Mouse (Mus musculus) hindbrain, postnatal 0 days (tissue): ENCODE measurements at regions not wholly inside any gene's neighbourhood (a gene's known extent, or its start where the extent isn't known, plus 50 kb on each side); places are given as distances from the start of the nearest gene placed in this dataset.
A peak's percentile ranks its signal among the peaks of the same experiment; 100 is the strongest.

ENCODE experiments used
- ATAC-seq: fragments of 200-750 bp; cut with Nextera tagmentation; 2 replicates; pipeline ENCODE4 v1.8.0; 2017; ENCODE audit warnings: mild to moderate bottlenecking, moderate TSS enrichment, moderate library complexity
- DNase-seq: peaks from one replicate; pipeline ENCODE4 v3.0.0-alpha.2; 2015; ENCODE audit warnings: low spot score
- H3K27ac ChIP-seq: fragments of 300-500 bp; sonication (generic); 2 replicates; pipeline ENCODE4 v1.5.1; 2014; ENCODE audit warnings: mild to moderate bottlenecking
- H3K27me3 ChIP-seq: fragments of 300-500 bp; sonication (generic); 2 replicates; pipeline ENCODE4 v1.6.1; 2014; ENCODE audit warnings: low read length, mixed read lengths; ENCODE audit not compliant: insufficient read depth
- H3K36me3 ChIP-seq: fragments of 300-500 bp; sonication (generic); 2 replicates; pipeline ENCODE4 v1.6.1; 2014; ENCODE audit warnings: low read length, mixed read lengths; ENCODE audit not compliant: insufficient read depth
- H3K4me1 ChIP-seq: fragments of 300-500 bp; sonication (generic); 2 replicates; pipeline ENCODE4 v1.6.1; 2014; ENCODE audit warnings: antibody characterized with exemption, low read length, mixed read lengths; ENCODE audit not compliant: insufficient read depth
- H3K4me2 ChIP-seq: fragments of 300-500 bp; sonication (generic); 2 replicates; pipeline ENCODE4 v1.6.1; 2014; ENCODE audit warnings: low read depth, mild to moderate bottlenecking, low read length, moderate library complexity, mixed read lengths
- H3K4me3 ChIP-seq: fragments of 300-500 bp; sonication (generic); 2 replicates; pipeline ENCODE4 v1.5.1; 2014; ENCODE audit warnings: low read length
- H3K9ac ChIP-seq: fragments of 300-500 bp; sonication (generic); replicated peaks from 2 replicates; pipeline ENCODE4 v1.6.1; 2014; ENCODE audit warnings: mild to moderate bottlenecking, low read length, moderate library complexity, mixed read lengths
- H3K9me3 ChIP-seq: fragments of 300-500 bp; sonication (generic); 2 replicates; pipeline ENCODE4 v1.6.1; 2016; ENCODE audit warnings: low read length, mixed read lengths
- CTCF ChIP-seq: IDR thresholded peaks from 2 replicates; pipeline ENCODE4 v1.5.1; 2016; ENCODE audit warnings: antibody characterized with exemption, control low read depth, low read depth
- WGBS: fragments of 180-500 bp; shearing (Covaris S2); extraction: QIAGEN DNeasy Blood & Tissue Kit; methylation state at CpG from one replicate; pipeline ENCODE4 v1.1.7; 2014; 5-methylcytosine and 5-hydroxymethylcytosine counted together

GRCm38 (mm10) chr10:99519479-99519878, 240.0 kb downstream of the Csl start:
- Histone ChIP-seq H3K4me1 (no peaks in the 10 kb centered on the region), H3K27ac (no peak overlapping the region), H3K4me3 (no peak overlapping the region), H3K27me3 (no peaks in the 10 kb centered on the region), H3K9ac (no peak overlapping the region), H3K36me3 (no peaks in the 10 kb centered on the region), H3K4me2 (no peak overlapping the region), H3K9me3 (no peaks in the 10 kb centered on the region)
- WGBS = 30% methylated on average over 4 of the region's 4 CpGs
- no peak for TF ChIP-seq CTCF
- DNase-seq (no peak), ATAC-seq (no peak)

GRCm38 (mm10) chr10:99523817-99524216, 235.6 kb downstream of the Csl start:
- H3K9me3 ChIP-seq = no peaks in the 10 kb centered on the region
- H3K4me2 ChIP-seq = no peak overlapping the region
- no peak overlapping the region for H3K27ac ChIP-seq
- H3K36me3 ChIP-seq = no peaks in the 10 kb centered on the region
- TF ChIP-seq CTCF = no peak
- no peak for ATAC-seq
- 76% methylated on average over 5 of the region's 5 CpGs for WGBS
- no peak overlapping the region for H3K9ac ChIP-seq
- no peak for DNase-seq
- no peaks in the 10 kb centered on the region for H3K4me1 ChIP-seq
- no peaks in the 10 kb centered on the region for H3K27me3 ChIP-seq
- no peak overlapping the region for H3K4me3 ChIP-seq

GRCm38 (mm10) chr10:99524273-99525212, 234.9 kb downstream of the Csl start:
- Histone ChIP-seq H3K36me3 (no peaks in the 10 kb centered on the region), H3K4me1 (no peaks in the 10 kb centered on the region), H3K27me3 (no peaks in the 10 kb centered on the region), H3K4me3 (no peak overlapping the region), H3K9me3 (no peaks in the 10 kb centered on the region), H3K4me2 (peak overlapping the region; percentile 8), H3K27ac (no peak overlapping the region), H3K9ac (no peak overlapping the region)
- ATAC-seq (peak; percentile 76; the same call in 1 of the 2 replicates), DNase-seq (peak; percentile 43)
- no peak for TF ChIP-seq CTCF
- 32% methylated on average over 20 of the region's 20 CpGs for WGBS

- no peaks in the 10 kb centered on the region for H3K27me3 ChIP-seq
- no peak overlapping the region for H3K4me2 ChIP-seq
- no peaks in the 10 kb centered on the region for H3K9me3 ChIP-seq
- no peak for TF ChIP-seq CTCF
- no peak for ATAC-seq
- 93% methylated on average over 4 of the region's 4 CpGs for WGBS
- H3K36me3 ChIP-seq = no peaks in the 10 kb centered on the region
- no peak overlapping the region for H3K4me3 ChIP-seq
- no peak overlapping the region for H3K27ac ChIP-seq
- H3K9ac ChIP-seq = no peak overlapping the region
- no peak for DNase-seq
- no peaks in the 10 kb centered on the region for H3K4me1 ChIP-seq
Measured at GRCm38 (mm10) chr10:99526148-99526547, 233.3 kb downstream of the Csl start.

- Histone ChIP-seq H3K4me3 (no peak overlapping the region), H3K4me2 (no peak overlapping the region), H3K27me3 (no peaks in the 10 kb centered on the region), H3K9me3 (no peaks in the 10 kb centered on the region), H3K27ac (no peak overlapping the region), H3K9ac (no peak overlapping the region), H3K4me1 (no peaks in the 10 kb centered on the region), H3K36me3 (no peaks in the 10 kb centered on the region)
- 91% methylated on average over 5 of the region's 5 CpGs for WGBS
- no peak for TF ChIP-seq CTCF
- ATAC-seq = no peak
- DNase-seq = no peak
Measured at GRCm38 (mm10) chr10:99526561-99526960, 232.9 kb downstream of the Csl start.

- no peaks in the 10 kb centered on the region for H3K4me1 ChIP-seq
- no peak for TF ChIP-seq CTCF
- no peak overlapping the region for H3K4me2 ChIP-seq
- H3K27me3 ChIP-seq = no peaks in the 10 kb centered on the region
- H3K27ac ChIP-seq = no peak overlapping the region
- no peak overlapping the region for H3K9ac ChIP-seq
- no peak overlapping the region for H3K4me3 ChIP-seq
- peak; percentile 10 for DNase-seq
- no peak for ATAC-seq
- no peaks in the 10 kb centered on the region for H3K9me3 ChIP-seq
- no peaks in the 10 kb centered on the region for H3K36me3 ChIP-seq
Measured at GRCm38 (mm10) chr10:99531104-99531503, 228.4 kb downstream of the Csl start.

- Histone ChIP-seq H3K27ac (no peak overlapping the region), H3K9me3 (no peaks in the 10 kb centered on the region), H3K36me3 (no peaks in the 10 kb centered on the region), H3K4me1 (no peaks in the 10 kb centered on the region), H3K27me3 (no peaks in the 10 kb centered on the region), H3K4me2 (no peak overlapping the region), H3K4me3 (no peak overlapping the region), H3K9ac (no peak overlapping the region)
- DNase-seq = no peak
- TF ChIP-seq CTCF = no peak
- no peak for ATAC-seq
Measured at GRCm38 (mm10) chr10:99531556-99531955, 227.9 kb downstream of the Csl start.
